Mouse (Mus musculus) MEL (cell line): ENCODE data around the gene Gtpbp2. TPM values are rescaled to one million over a fixed set of nuclear protein-coding genes. Genes with fewer than 3 reads are reported as not detected.

Source experiments
- DNase-seq: peaks from one replicate; pipeline ENCODE4 v3.0.0; 2011; ENCODE audit warnings: low read depth, low spot score
- H3K27ac ChIP-seq: 2 replicates; pipeline ENCODE4 v1.5.1; 2012; ENCODE audit warnings: low read depth, mild to moderate bottlenecking, control low read depth, low read length, moderate library complexity; ENCODE audit not compliant: control insufficient read depth
- H3K27me3 ChIP-seq, 2 experiments: fragments of 150-350 bp in 1 of 2; sonication (generic) in 1 of 2; 2 replicates each; pipeline ENCODE4 v1.6.1; 2012; ENCODE audit warnings: low read length in 2 of 2, mild to moderate bottlenecking in 2 of 2, improper control_type of control experiment in 1 of 2, moderate library complexity in 1 of 2; ENCODE audit not compliant: insufficient read depth in 2 of 2, control insufficient read depth in 1 of 2
- H3K36me3 ChIP-seq, 2 experiments: 2 replicates each; pipeline ENCODE4 v1.6.1; 2012 to 2014; ENCODE audit warnings: low read length in 2 of 2, improper control_type of control experiment in 1 of 2, inconsistent platforms in 1 of 2, mild to moderate bottlenecking in 1 of 2; ENCODE audit not compliant: insufficient read depth in 2 of 2, control insufficient read depth in 1 of 2
- H3K4me1 ChIP-seq, 2 experiments: fragments of 150-350 bp in 1 of 2; sonication (generic) in 1 of 2; 2 replicates each; pipeline ENCODE4 v1.6.1; 2012; ENCODE audit warnings: low read length in 2 of 2, improper control_type of control experiment in 1 of 2, mild to moderate bottlenecking in 1 of 2; ENCODE audit not compliant: insufficient read depth in 2 of 2, control insufficient read depth in 1 of 2
- H3K4me3 ChIP-seq, 2 experiments: fragments of 150-350 bp in 1 of 2; sonication (generic) in 1 of 2; 2 replicates each; pipeline ENCODE4 v1.5.1; 2012; ENCODE audit warnings: low read depth in 2 of 2, low read length in 2 of 2, mild to moderate bottlenecking in 2 of 2, moderate library complexity in 2 of 2, control low read depth in 1 of 2, improper control_type of control experiment in 1 of 2; ENCODE audit not compliant: control insufficient read depth in 1 of 2, insufficient read depth in 1 of 2
- H3K79me2 ChIP-seq: 2 replicates; pipeline ENCODE4 v1.6.1; 2012; ENCODE audit warnings: mild to moderate bottlenecking, low read length, moderate library complexity; ENCODE audit not compliant: control insufficient read depth, poor library complexity, insufficient read depth
- H3K9ac ChIP-seq: 2 replicates; pipeline ENCODE4 v1.6.1; 2012; ENCODE audit warnings: low read depth, mild to moderate bottlenecking, control low read depth, low read length, moderate library complexity; ENCODE audit not compliant: control insufficient read depth, poor library complexity, severe bottlenecking
- H3K9me3 ChIP-seq: fragments of 150-350 bp; sonication (generic); replicated peaks from 2 replicates; pipeline ENCODE4 v1.6.1; 2012; ENCODE audit warnings: mild to moderate bottlenecking, low read length, improper control_type of control experiment, moderate library complexity; ENCODE audit not compliant: insufficient read depth
- BHLHE40 ChIP-seq: IDR thresholded peaks from 2 replicates; pipeline ENCODE4 v1.6.1; 2012; ENCODE audit warnings: low read depth, mild to moderate bottlenecking, inconsistent platforms, low read length, improper control_type of control experiment, borderline replicate concordance
- CHD1 ChIP-seq: IDR thresholded peaks from 2 replicates; pipeline ENCODE4 v1.6.1; 2012; ENCODE audit warnings: low read depth, mild to moderate bottlenecking, inconsistent platforms, low read length, improper control_type of control experiment
- CHD2 ChIP-seq: IDR thresholded peaks from 2 replicates; pipeline ENCODE4 v1.6.1; 2011; ENCODE audit warnings: low read length, improper control_type of control experiment
- E2F4 ChIP-seq: IDR thresholded peaks from 2 replicates; pipeline ENCODE4 v1.6.1; 2011; ENCODE audit warnings: low read depth, low read length, improper control_type of control experiment, borderline replicate concordance
- EP300 ChIP-seq, 2 experiments: IDR thresholded peaks; 2 replicates each; pipeline ENCODE4 v1.6.1; 2011; ENCODE audit warnings: improper control_type of control experiment in 2 of 2, low read length in 2 of 2, low read depth in 1 of 2, mild to moderate bottlenecking in 1 of 2
- HCFC1 ChIP-seq: IDR thresholded peaks from 2 replicates; pipeline ENCODE4 v1.6.1; 2012; ENCODE audit warnings: low read depth, mild to moderate bottlenecking, inconsistent platforms, low read length, improper control_type of control experiment, moderate library complexity
- KAT2A ChIP-seq: conservative IDR thresholded peaks from 2 replicates; pipeline ENCODE4 v1.6.1; 2012; ENCODE audit warnings: low read depth, low read length, improper control_type of control experiment, inconsistent platforms
- MAX ChIP-seq: IDR thresholded peaks from 2 replicates; pipeline ENCODE4 v1.6.1; 2011; ENCODE audit warnings: low read length, improper control_type of control experiment
- MAZ ChIP-seq: IDR thresholded peaks from 2 replicates; pipeline ENCODE4 v1.6.1; 2012; ENCODE audit warnings: low read depth, mild to moderate bottlenecking, inconsistent platforms, low read length, improper control_type of control experiment
- MEF2A ChIP-seq: IDR thresholded peaks from 2 replicates; pipeline ENCODE4 v1.6.1; 2014; ENCODE audit warnings: low read depth, mild to moderate bottlenecking, inconsistent platforms, low read length, improper control_type of control experiment; ENCODE audit not compliant: poor library complexity, insufficient replicate concordance, severe bottlenecking; ENCODE audit errors: extremely low read depth
- MXI1 ChIP-seq: IDR thresholded peaks from 2 replicates; pipeline ENCODE4 v1.6.1; 2011; ENCODE audit warnings: mild to moderate bottlenecking, low read depth, low read length, improper control_type of control experiment
- MYC ChIP-seq: IDR thresholded peaks from 2 replicates; pipeline ENCODE4 v1.6.1; 2011; ENCODE audit warnings: low read depth, mild to moderate bottlenecking, low read length, improper control_type of control experiment, moderate library complexity
- POLR2AphosphoS5 ChIP-seq: IDR thresholded peaks from 2 replicates; pipeline ENCODE4 v1.6.1; 2012; ENCODE audit warnings: low read depth, borderline replicate concordance, mild to moderate bottlenecking, inconsistent platforms, low read length, moderate library complexity, mixed read lengths
- RCOR1 ChIP-seq: IDR thresholded peaks from 2 replicates; pipeline ENCODE4 v1.6.1; 2012; ENCODE audit warnings: low read depth, mild to moderate bottlenecking, inconsistent platforms, low read length, improper control_type of control experiment
- SMC3 ChIP-seq: IDR thresholded peaks from 2 replicates; pipeline ENCODE4 v1.6.1; 2011; ENCODE audit warnings: low read depth, low read length, improper control_type of control experiment
- TAL1 ChIP-seq: IDR thresholded peaks from 2 replicates; pipeline ENCODE4 v1.6.1; 2012; ENCODE audit warnings: mild to moderate bottlenecking, inconsistent platforms, low read length, moderate library complexity, mixed read lengths
- TBP ChIP-seq: IDR thresholded peaks from 2 replicates; pipeline ENCODE4 v1.8.0; 2011; ENCODE audit warnings: low read depth, low read length, improper control_type of control experiment
- TCF12 ChIP-seq: IDR thresholded peaks from 2 replicates; pipeline ENCODE4 v1.6.1; 2014; ENCODE audit warnings: low read depth, mild to moderate bottlenecking, inconsistent platforms, low read length, improper control_type of control experiment, moderate library complexity
- USF1 ChIP-seq: IDR thresholded peaks from 2 replicates; pipeline ENCODE4 v1.6.1; 2014; ENCODE audit warnings: low read depth, mild to moderate bottlenecking, inconsistent platforms, low read length, improper control_type of control experiment, moderate library complexity
- USF2 ChIP-seq, 2 experiments: IDR thresholded peaks; 2 replicates each; pipeline ENCODE4 v1.6.1; 2011 to 2012; ENCODE audit warnings: improper control_type of control experiment in 2 of 2, low read length in 2 of 2, borderline replicate concordance in 1 of 2, inconsistent platforms in 1 of 2, low read depth in 1 of 2, mild to moderate bottlenecking in 1 of 2; ENCODE audit not compliant: insufficient read depth in 1 of 2
- ZMIZ1 ChIP-seq: IDR thresholded peaks from 2 replicates; pipeline ENCODE4 v1.6.1; 2012; ENCODE audit warnings: low read depth, mild to moderate bottlenecking, inconsistent platforms, low read length, improper control_type of control experiment, moderate library complexity
- polyA plus RNA-seq, 2 experiments: library from polyadenylated mRNA; stranded (reverse) in 1 of 2; unstranded in 1 of 2; fragments of >175 nt in 1 of 2; fragments of >200 nt in 1 of 2; gene quantifications; 2 replicates each; pipeline versions ENCODE4 v1.2.1 to v1.2.4; 2012; ENCODE audit warnings: low replicate concordance in 2 of 2, low read depth in 1 of 2; ENCODE audit not compliant: insufficient read length in 2 of 2, insufficient read depth in 1 of 2, missing spikeins in 1 of 2
- total RNA-seq: library from RNA; depleted of rRNA; stranded (reverse); fragments of 300-350 nt; gene quantifications from 2 replicates; pipeline ENCODE4 v1.2.3, GENCODE M21; 2012

Gene Gtpbp2
- total and polyA plus RNA-seq, 3 experiments: 18.1 to 46.7 TPM; not detected in 1

DNA sequence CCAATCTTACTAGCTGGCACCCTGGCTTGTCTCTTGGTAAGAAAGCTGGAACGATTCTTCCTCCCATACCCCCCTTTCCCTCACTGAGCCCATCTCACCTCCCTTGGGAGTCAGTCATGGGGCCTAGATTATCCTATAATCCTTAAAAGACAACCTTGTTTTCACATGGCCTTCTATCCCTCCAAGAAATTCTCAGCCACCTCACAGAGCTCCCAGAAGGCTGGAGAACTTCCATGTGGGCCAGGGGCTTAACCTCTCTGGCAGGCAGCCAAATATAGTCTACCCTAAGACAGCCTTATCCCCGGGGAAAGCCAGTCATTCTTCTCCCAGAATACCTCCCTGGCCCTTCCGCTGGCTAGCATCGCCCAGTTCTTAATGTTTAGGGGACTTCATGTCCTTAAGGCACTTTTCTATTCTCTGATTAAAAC lies 42.4 kb upstream of the Gtpbp2 start:
- no peak for TF ChIP-seq MXI1
- TF ChIP-seq MYC: no peak
- TF ChIP-seq USF2 (IDR thresholded peaks at IDR 0.05; ENCODE audit: borderline replicate concordance in 1 of 2, insufficient read depth in 1 of 2, low read depth in 1 of 2, low read length in 2 of 2): no peak
- no peak for TF ChIP-seq HCFC1
- no peak for TF ChIP-seq CHD2
- no peak for TF ChIP-seq TCF12
- TF ChIP-seq BHLHE40: no peak
- TF ChIP-seq MAZ: no peak
- TF ChIP-seq MAX: no peak
- TF ChIP-seq KAT2A: no peak
- no peaks in the 10 kb centered on the region for H3K4me1 ChIP-seq
- H3K27me3 ChIP-seq: no peaks in the 10 kb centered on the region
- H3K36me3 ChIP-seq: peaks cover 0 to 6% of the 10 kb centered on the region in 2 experiments; a peak in 2 of 4 replicates
- no peak overlapping the region for H3K27ac ChIP-seq
- H3K9me3 ChIP-seq: no peaks in the 10 kb centered on the region
- peaks cover 16% of the 10 kb centered on the region for H3K79me2 ChIP-seq
- no peak overlapping the region for H3K9ac ChIP-seq
- H3K4me3 ChIP-seq: no peak overlapping the region
- no peak for DNase-seq

DNA sequence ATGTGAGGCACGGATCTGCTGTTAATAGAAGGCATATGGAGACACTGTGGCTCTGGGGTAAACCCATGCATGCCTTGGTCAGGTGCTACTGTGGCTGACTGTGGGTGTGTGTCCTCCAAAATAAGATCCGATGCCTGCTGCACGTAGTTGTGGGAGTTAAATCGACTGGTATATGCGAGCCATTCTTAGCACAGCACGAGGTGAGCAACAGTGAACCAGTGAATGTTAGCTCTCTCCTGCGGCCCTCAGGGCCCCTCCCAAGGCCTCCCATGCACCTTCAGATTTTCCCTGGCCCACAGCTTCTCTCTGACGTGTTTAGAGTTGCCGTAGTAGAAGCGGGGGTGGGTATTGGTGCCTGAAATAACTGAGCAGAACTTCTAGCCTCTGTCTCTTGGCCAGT lies 41.2 kb upstream of the Gtpbp2 start:
- Histone ChIP-seq H3K9me3 (no peaks in the 10 kb centered on the region), H3K4me3 (no peak overlapping the region), H3K9ac (no peak overlapping the region), H3K4me1 (no peaks in the 10 kb centered on the region)
- DNase-seq: no peak
- TF ChIP-seq TAL1 (no peak), CHD1 (no peak), POLR2AphosphoS5 (no peak), EP300 (IDR thresholded peaks at IDR 0.05; ENCODE audit: low read depth in 1 of 2, low read length in 2 of 2) (no peak), USF2 (IDR thresholded peaks at IDR 0.05; ENCODE audit: borderline replicate concordance in 1 of 2, insufficient read depth in 1 of 2, low read depth in 1 of 2, low read length in 2 of 2) (no peak), RCOR1 (no peak), USF1 (no peak), E2F4 (no peak), ZMIZ1 (no peak), SMC3 (no peak), TBP (no peak), MAZ (no peak), MEF2A (no peak), KAT2A (no peak)
- TF ChIP-seq, all 39 proteins: peak for 0
- H3K27ac ChIP-seq: no peak overlapping the region
- H3K36me3 ChIP-seq: peaks cover 0 to 6% of the 10 kb centered on the region in 2 experiments; a peak in 2 of 4 replicates
- H3K27me3 ChIP-seq: no peaks in the 10 kb centered on the region
- H3K79me2 ChIP-seq: peaks cover 12% of the 10 kb centered on the region; the same call in 1 of the 2 replicates
